In genomic region chr11:12314278-12315043, GRCm38 (mm10) we compare ENCODE assay signal across 10 mouse cellular contexts.
A peak's percentile ranks its signal among the peaks of the same experiment; 100 is the strongest.
DNase-seq lines count a peak whose midpoint lies in the region; ATAC-seq and TF ChIP-seq lines count a peak whose summit lies in the region.
"Had no signal": no experiment of that assay in that cellular context is flagged by ENCODE, and none has a peak within 500 bp of the region (broad histone marks: within the 10 kb centered on the region; RNA-seq: fewer than 3 reads in every experiment).

No protein-coding gene starts in this region.

- peaks cover 6% of the 10 kb centered on the region for H3K4me1 ChIP-seq in heart, adult 2 months (ENCODE audit: control insufficient read depth, insufficient read depth, low read length)
- peaks cover 11% of the 10 kb centered on the region for H3K4me1 ChIP-seq in heart, embryonic 10.5 days
- H3K4me1 ChIP-seq in embryonic facial prominence, embryonic 14.5 days (ENCODE audit: control insufficient read depth, insufficient read depth, low read length): no peaks in the 10 kb centered on the region; the same call in 1 of the 2 replicates
- H3K4me1 ChIP-seq: hindbrain, embryonic 15.5 days had no signal

- peak; percentile 91 for TF ChIP-seq CTCF in heart, adult 2 months (IDR thresholded peaks at IDR 0.05)

- 49% methylated on average over 6 of the region's 6 CpGs for WGBS in heart, adult 2 months
- WGBS in heart, embryonic 10.5 days: 74% methylated on average over 6 of the region's 6 CpGs
- WGBS in embryonic facial prominence, embryonic 14.5 days: 78% methylated on average over 6 of the region's 6 CpGs

- peaks cover 1% of the 10 kb centered on the region; the same call in 1 of the 2 replicates for H3K79me2 ChIP-seq in heart, adult 2 months (replicated peaks; ENCODE audit: control insufficient read depth, insufficient read depth, low read length)

- no peaks in the 10 kb centered on the region for H3K9me3 ChIP-seq in heart, embryonic 10.5 days
- H3K9me3 ChIP-seq in embryonic facial prominence, embryonic 14.5 days (ENCODE audit: control insufficient read depth, low read length): no peaks in the 10 kb centered on the region
- H3K9me3 ChIP-seq: hindbrain, embryonic 15.5 days had no signal

- peak in 1 of 2 experiments; percentile 16 for DNase-seq in heart, adult 2 months
- no peak for DNase-seq in heart, embryonic 10.5 days (ENCODE audit: low spot score)
- peak; percentile 71 for DNase-seq in testis, postnatal 10 days (ENCODE audit: low spot score)
- no peak for DNase-seq in testis, postnatal 14 days (ENCODE audit: low spot score)
- DNase-seq in embryonic facial prominence, embryonic 14.5 days (ENCODE audit: low spot score): peak; percentile 42
- peak; percentile 55 to 75 for DNase-seq in kidney, postnatal 36 days
- DNase-seq in spleen, adult 18-20 months: no peak
- no peak for DNase-seq in urinary bladder, postnatal 10 days (ENCODE audit: low spot score)

- no peak overlapping the region for H3K4me2 ChIP-seq in embryonic facial prominence, embryonic 14.5 days (ENCODE audit: low read depth, low read length)
- H3K4me2 ChIP-seq: hindbrain, embryonic 15.5 days had no signal

- H3K27ac ChIP-seq in heart, adult 2 months: peak overlapping the region; percentile 81
- H3K27ac ChIP-seq in heart, embryonic 10.5 days: no peak overlapping the region
- no peak overlapping the region for H3K27ac ChIP-seq in embryonic facial prominence, embryonic 14.5 days (replicated peaks; ENCODE audit: low read depth, low read length)
- H3K27ac ChIP-seq: hindbrain, embryonic 15.5 days had no signal

- 0 out of 2 replicates have a peak, but pooled peaks cover 1% of the 10 kb centered on the region for H3K27me3 ChIP-seq in heart, adult 2 months (ENCODE audit: control insufficient read depth, insufficient read depth, low read length)
- H3K27me3 ChIP-seq in heart, embryonic 10.5 days (ENCODE audit: insufficient read depth, poor library complexity, severe bottlenecking): no peaks in the 10 kb centered on the region
- H3K27me3 ChIP-seq in embryonic facial prominence, embryonic 14.5 days (replicated peaks; ENCODE audit: control insufficient read depth, insufficient read depth, low read length): no peaks in the 10 kb centered on the region
- H3K27me3 ChIP-seq: hindbrain, embryonic 15.5 days had no signal

- peak overlapping the region; percentile 34 for H3K4me3 ChIP-seq in heart, adult 2 months
- H3K4me3 ChIP-seq in heart, embryonic 10.5 days: no peak overlapping the region
- H3K4me3 ChIP-seq in embryonic facial prominence, embryonic 14.5 days (ENCODE audit: low read depth, low read length): no peak overlapping the region
- H3K4me3 ChIP-seq: hindbrain, embryonic 15.5 days; myocyte had no signal

- peaks cover 14% of the 10 kb centered on the region for H3K36me3 ChIP-seq in heart, adult 2 months (ENCODE audit: control insufficient read depth, insufficient read depth, low read length)
- H3K36me3 ChIP-seq in heart, embryonic 10.5 days: no peaks in the 10 kb centered on the region
- no peaks in the 10 kb centered on the region for H3K36me3 ChIP-seq in embryonic facial prominence, embryonic 14.5 days (ENCODE audit: control insufficient read depth, insufficient read depth, low read length)
- H3K36me3 ChIP-seq: hindbrain, embryonic 15.5 days had no signal

- intact Hi-C loops in heart, adult 2 months (cut with DNase I): loop anchor here (1.0 kb wide), 1 partner anchor 45 kb away; no protein-coding TSS in a partner anchor

- TF ChIP-seq POLR2A in heart, adult 2 months (IDR thresholded peaks at IDR 0.05; ENCODE audit: insufficient read depth, low read depth, low read length): peak; percentile 77

- no peak for ATAC-seq in embryonic facial prominence, embryonic 14.5 days (ENCODE audit: low read depth)

- TF ChIP-seq EP300 in heart, adult 2 months (IDR thresholded peaks at IDR 0.05; ENCODE audit: insufficient read depth, low read depth, low read length): 0 out of 2 replicates have a peak, but pooled peaks have one; percentile 17

- peak overlapping the region; percentile 76 for H3K9ac ChIP-seq in heart, adult 2 months (ENCODE audit: low read depth, low read length)
- H3K9ac ChIP-seq in embryonic facial prominence, embryonic 14.5 days (ENCODE audit: low read depth, low read length): no peak overlapping the region
- H3K9ac ChIP-seq: hindbrain, embryonic 15.5 days had no signal

Comparison
In these comparisons a context has a peak if more than half of its experiments do, and no peak if none do; other contexts are left out.
1. DNase-seq: peak in testis, postnatal 10 days (single experiment), embryonic facial prominence, embryonic 14.5 days (single experiment) and kidney, postnatal 36 days (2 of 2); none in heart, embryonic 10.5 days (single experiment), testis, postnatal 14 days (single experiment), spleen, adult 18-20 months (0 of 2) and urinary bladder, postnatal 10 days (single experiment).